Mouse (Mus musculus) monocyte, adult 2 months (primary cell): Measurements from ENCODE around the gene Drg2.

Experiments used
- DNase-seq, 2 experiments: peaks; one replicate each; pipeline ENCODE4 v3.0.0; 2022; ENCODE audit warnings: low spot score in 2 of 2, low read depth in 1 of 2

The Drg2 gene

GRCm38 (mm10) chr11:60469039-60469438 lies 14.6 kb downstream of the Drg2 start, which contains the start of gene Myo15:
Gene Myo15, plus strand, starts transcription at chr11:60469339.
- DNase-seq: no peak

- no peak for DNase-seq
These were observed 16.4 kb downstream of the Drg2 start for GRCm38 (mm10) chr11:60470743-60471142.

- no peak for DNase-seq
These were observed 20.1 kb downstream of the Drg2 start for GRCm38 (mm10) chr11:60474534-60474933.

- no peak for DNase-seq
These were observed 21.4 kb downstream of the Drg2 start for GRCm38 (mm10) chr11:60475668-60476362.

- no peak for DNase-seq
These were observed 23.7 kb downstream of the Drg2 start for GRCm38 (mm10) chr11:60478121-60478520.

GRCm38 (mm10) chr11:60486267-60486666 lies 31.9 kb downstream of the Drg2 start:
- DNase-seq: no peak

- DNase-seq: no peak
These were observed 38.3 kb downstream of the Drg2 start for GRCm38 (mm10) chr11:60492726-60493125.

DNA sequence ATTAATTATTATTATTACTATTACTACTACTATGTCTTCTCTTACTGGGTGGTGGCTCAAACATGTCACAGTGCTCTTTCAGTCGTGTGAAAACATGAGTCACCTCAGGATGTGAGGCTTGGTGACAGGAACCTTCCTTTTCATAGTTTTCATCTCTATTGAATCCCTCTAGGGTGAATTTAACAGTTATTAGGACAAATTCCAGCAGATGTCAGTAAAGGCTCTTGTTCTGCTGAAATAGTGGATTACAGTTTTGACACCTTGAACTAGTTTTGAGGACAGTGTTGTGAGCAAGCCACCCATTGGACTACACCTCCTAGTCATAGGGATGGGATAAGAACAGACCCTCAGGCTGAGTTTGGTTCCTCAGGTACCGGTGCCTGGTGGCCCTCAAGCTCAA lies 41.3 kb downstream of the Drg2 start:
- no peak for DNase-seq

GRCm38 (mm10) chr11:60507281-60507680 lies 52.9 kb downstream of the Drg2 start:
- DNase-seq: no peak

DNA sequence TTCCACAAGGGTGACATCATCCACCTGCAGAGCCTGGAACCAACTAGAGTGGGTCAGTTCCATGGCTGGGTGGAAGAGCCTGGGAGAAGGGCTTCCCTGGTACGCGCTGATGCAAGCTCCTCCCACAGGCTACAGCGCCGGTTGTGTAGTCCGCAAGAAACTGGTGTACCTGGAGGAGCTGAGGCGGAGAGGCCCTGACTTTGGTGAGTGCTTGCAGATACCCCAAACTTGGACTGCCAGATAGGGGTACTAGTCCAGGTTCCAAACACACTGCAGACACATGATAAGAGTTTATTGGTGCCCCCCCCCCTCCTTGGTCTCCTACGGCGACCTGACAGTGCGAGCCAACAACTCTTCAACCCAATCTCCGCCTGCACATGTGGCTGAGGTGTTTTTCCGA lies 54.6 kb downstream of the Drg2 start:
- no peak for DNase-seq

DNA sequence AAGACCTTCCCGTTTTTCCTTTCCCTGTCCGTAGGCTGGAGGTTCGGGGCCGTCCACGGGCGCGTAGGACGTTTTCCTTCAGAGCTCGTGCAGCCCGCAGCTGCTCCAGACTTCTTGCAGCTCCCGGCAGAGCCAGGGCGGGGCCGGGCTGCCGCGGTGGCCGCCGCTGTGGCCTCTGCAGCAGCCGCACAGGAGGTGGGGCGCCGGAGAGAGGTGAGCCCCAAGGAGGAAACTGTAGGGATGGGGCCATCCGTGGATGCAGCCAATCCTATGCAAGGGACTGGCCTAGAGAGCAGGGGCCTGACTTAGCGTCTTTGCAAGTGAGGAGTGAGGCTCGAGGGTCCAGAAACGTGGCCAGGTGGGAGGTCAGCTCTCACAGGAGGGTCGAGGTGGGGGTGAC lies 55.1 kb downstream of the Drg2 start:
- no peak for DNase-seq

DNA sequence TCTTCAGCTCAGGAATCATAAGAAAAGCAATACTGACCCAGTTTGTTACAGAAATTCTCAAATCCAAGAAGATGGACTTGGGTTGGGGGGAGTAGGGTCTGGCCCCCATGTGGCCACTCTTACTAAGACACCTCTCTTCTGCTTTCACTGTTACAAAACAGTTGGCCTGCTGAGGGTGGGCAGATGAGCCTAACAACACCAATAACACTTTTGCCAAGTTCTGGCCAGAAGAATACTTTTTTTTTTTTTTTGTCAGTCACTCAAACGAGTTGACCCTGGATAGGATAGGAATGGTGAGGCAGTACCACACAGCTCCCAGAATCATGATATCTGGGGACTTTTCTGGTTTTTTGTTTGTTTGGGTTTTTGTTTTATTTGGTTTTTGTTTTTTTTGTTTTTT lies 57.5 kb downstream of the Drg2 start:
- no peak for DNase-seq

- no peak for DNase-seq
These were observed 58.1 kb downstream of the Drg2 start for GRCm38 (mm10) chr11:60512520-60512919.

DNA sequence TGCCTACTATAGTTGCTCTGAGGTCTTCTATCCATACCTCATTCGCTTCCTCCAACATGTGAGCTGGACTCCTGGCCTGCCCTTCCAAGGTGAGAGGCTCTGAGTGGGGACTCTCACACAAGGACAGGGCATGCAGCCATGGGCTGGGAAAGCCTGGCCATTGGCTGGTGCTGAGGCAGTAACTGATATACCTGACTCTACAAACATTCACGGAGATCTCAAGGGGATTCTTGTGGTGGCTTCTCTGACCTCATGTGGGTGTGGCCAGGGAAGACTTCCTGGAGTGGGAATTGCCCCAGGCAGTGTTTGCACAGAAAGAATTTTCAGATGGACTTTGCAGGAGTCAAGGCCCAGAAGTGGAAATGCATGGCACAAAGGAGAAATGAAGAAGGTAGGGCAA lies 60.5 kb downstream of the Drg2 start:
- no peak for DNase-seq

DNA sequence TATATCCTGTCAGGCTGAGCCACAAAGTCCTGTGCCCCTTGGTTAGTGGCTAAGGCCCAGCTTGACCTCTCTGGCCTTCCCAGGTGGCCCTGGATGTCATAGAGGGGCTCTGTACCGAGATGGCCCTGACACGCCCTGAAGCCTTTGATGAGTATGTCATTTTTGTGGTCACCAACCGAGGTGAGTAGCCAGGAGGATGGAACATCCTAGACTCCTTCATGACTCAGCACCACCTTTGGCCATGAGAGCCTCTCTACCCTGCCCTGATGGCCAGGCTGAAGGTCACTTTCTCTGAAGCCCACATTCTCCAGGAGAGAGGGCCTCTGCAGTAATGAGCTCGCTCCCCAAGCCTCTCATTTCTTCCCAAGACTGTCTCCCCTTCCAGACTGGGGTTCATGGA lies 63.9 kb downstream of the Drg2 start:
- DNase-seq: no peak
